Mouse (Mus musculus) heart, adult 8-10 months (tissue): Measurements from ENCODE around the gene Gm20914. TPM values are rescaled to one million over a fixed set of nuclear protein-coding genes. Genes with fewer than 3 reads are reported as not detected.
"Not testable (repeated sequence)": the region's sequence is repeated elsewhere in the genome, so short reads cannot be mapped to it uniquely, and the experiment has no call there.

Experiments used
- DNase-seq: peaks from one replicate; pipeline ENCODE4 v3.0.0; 2022; ENCODE audit warnings: low spot score
- total RNA-seq, 4 experiments: library from RNA; stranded (reverse); gene quantifications; 2 replicates each; pipeline ENCODE4 v1.2.4; 2022

The Gm20914 gene
- total RNA-seq = not detected

GRCm38 (mm10) chrY:5725678-5726077 is at the start of gene Gm20914:
Gene Gm20914, plus strand, starts transcription at chrY:5725978.
- not testable (repeated sequence) for DNase-seq

Other genes starting within 250 kb of the Gm20914 start
- not detected for gene Gm21854, start 69.0 kb upstream of the Gm20914 start, total RNA-seq
- gene Gm28171, start 67.4 kb downstream of the Gm20914 start, total RNA-seq = not detected
- not detected for gene Gm21778, start 216.5 kb downstream of the Gm20914 start, total RNA-seq